Mouse (Mus musculus) ES-E14 (cell line): ENCODE results near the gene Arhgef19. TPM values are rescaled to one million over a fixed set of nuclear protein-coding genes. Genes with fewer than 3 reads are reported as not detected.

Experiments
- DNase-seq: peaks from one replicate; pipeline ENCODE4 v3.0.0-alpha.2; 2013; ENCODE audit warnings: low read depth, low spot score
- H3K27ac ChIP-seq: 2 replicates; pipeline ENCODE4 v1.5.1; 2012; ENCODE audit warnings: low read depth, mild to moderate bottlenecking, low read length, moderate library complexity, mixed read lengths; ENCODE audit not compliant: poor library complexity, insufficient read depth, severe bottlenecking
- H3K36me3 ChIP-seq: 2 replicates; pipeline ENCODE4 v1.6.1; 2012; ENCODE audit warnings: mild to moderate bottlenecking, low read length, moderate library complexity, mixed read lengths; ENCODE audit not compliant: control insufficient read depth, poor library complexity, insufficient read depth, severe bottlenecking
- H3K4me1 ChIP-seq, 2 experiments: fragments of 150-350 bp in 1 of 2; sonication (generic) in 1 of 2; 2 replicates each; pipeline ENCODE4 v1.6.1; 2012; ENCODE audit warnings: low read length in 2 of 2, mild to moderate bottlenecking in 1 of 2, mixed read lengths in 1 of 2; ENCODE audit not compliant: control insufficient read depth in 2 of 2, insufficient read depth in 2 of 2, poor library complexity in 1 of 2
- H3K4me3 ChIP-seq, 2 experiments: fragments of 150-350 bp in 1 of 2; sonication (generic) in 1 of 2; 2 replicates each; pipeline ENCODE4 v1.5.1; 2012; ENCODE audit warnings: low read length in 2 of 2, low read depth in 1 of 2, mild to moderate bottlenecking in 1 of 2, mixed read lengths in 1 of 2; ENCODE audit not compliant: insufficient read depth in 1 of 2, poor library complexity in 1 of 2, severe bottlenecking in 1 of 2
- H3K9ac ChIP-seq: 2 replicates; pipeline ENCODE4 v1.6.1; 2012; ENCODE audit warnings: low read depth, mild to moderate bottlenecking, low read length, mixed read lengths; ENCODE audit not compliant: poor library complexity, insufficient read depth, severe bottlenecking
- H3K9me3 ChIP-seq: fragments of 150-350 bp; sonication (generic); 2 replicates; pipeline ENCODE4 v1.6.1; 2012; ENCODE audit warnings: low read depth, mild to moderate bottlenecking, low read length; ENCODE audit not compliant: control insufficient read depth, insufficient read depth
- CHD2 ChIP-seq: IDR thresholded peaks from 2 replicates; pipeline ENCODE4 v1.6.1; 2014; ENCODE audit warnings: mild to moderate bottlenecking, low read depth, low read length, inconsistent platforms
- HCFC1 ChIP-seq: IDR thresholded peaks from 2 replicates; pipeline ENCODE4 v1.6.1; 2012; ENCODE audit warnings: low read length, inconsistent platforms, borderline replicate concordance; ENCODE audit not compliant: insufficient read depth
- MAFK ChIP-seq: IDR thresholded peaks from 2 replicates; pipeline ENCODE4 v1.6.1; 2014; ENCODE audit warnings: mild to moderate bottlenecking, low read depth, low read length, inconsistent platforms; ENCODE audit not compliant: insufficient read depth
- ZC3H11A ChIP-seq: IDR thresholded peaks from 2 replicates; pipeline ENCODE4 v1.6.1; 2012; ENCODE audit warnings: low read depth, mild to moderate bottlenecking, inconsistent platforms, low read length, borderline replicate concordance
- ZNF384 ChIP-seq: IDR thresholded peaks from 2 replicates; pipeline ENCODE4 v1.6.1; 2012; ENCODE audit warnings: low read depth, low read length, inconsistent platforms
- in situ Hi-C, 2 experiments: fragments of 600-800 bp; cut with MboI; formaldehyde crosslinking; loops; one replicate each; pipeline ENCODE4 v1.15.1; 2025; ENCODE audit warnings: low sequenced_read_pairs in 2 of 2, inconsistent platforms in 1 of 2; ENCODE audit not compliant: unreplicated experiment in 2 of 2
- total RNA-seq: library from RNA; depleted of rRNA; stranded (reverse); fragments of 300-350 nt; gene quantifications from 2 replicates; pipeline ENCODE4 v1.2.3, GENCODE M21; 2012

The Arhgef19 gene
- total RNA-seq, 1 experiment, result 1.7 TPM

- no peak for TF ChIP-seq ZNF384
- TF ChIP-seq CHD2, result no peak
- TF ChIP-seq ZC3H11A, result no peak
- no peak for TF ChIP-seq HCFC1
- Histone ChIP-seq H3K4me1 (peaks cover 1 to 3% of the 10 kb centered on the region in 2 experiments; a peak in 3 of 4 replicates), H3K9ac (no peak overlapping the region), H3K9me3 (0 out of 2 replicates have a peak, but pooled peaks cover 2% of the 10 kb centered on the region), H3K4me3 (peak overlapping the region in 1 of 2 experiments; percentile 4; a peak in 1 of 4 replicates), H3K36me3 (no peaks in the 10 kb centered on the region), H3K27ac (no peak overlapping the region)
- in situ Hi-C loops, result no loop called here
- DNase-seq, result no peak
These were observed 20.9 kb downstream of the Arhgef19 start for GRCm38 (mm10) chr4:141260007-141260723.

DNA sequence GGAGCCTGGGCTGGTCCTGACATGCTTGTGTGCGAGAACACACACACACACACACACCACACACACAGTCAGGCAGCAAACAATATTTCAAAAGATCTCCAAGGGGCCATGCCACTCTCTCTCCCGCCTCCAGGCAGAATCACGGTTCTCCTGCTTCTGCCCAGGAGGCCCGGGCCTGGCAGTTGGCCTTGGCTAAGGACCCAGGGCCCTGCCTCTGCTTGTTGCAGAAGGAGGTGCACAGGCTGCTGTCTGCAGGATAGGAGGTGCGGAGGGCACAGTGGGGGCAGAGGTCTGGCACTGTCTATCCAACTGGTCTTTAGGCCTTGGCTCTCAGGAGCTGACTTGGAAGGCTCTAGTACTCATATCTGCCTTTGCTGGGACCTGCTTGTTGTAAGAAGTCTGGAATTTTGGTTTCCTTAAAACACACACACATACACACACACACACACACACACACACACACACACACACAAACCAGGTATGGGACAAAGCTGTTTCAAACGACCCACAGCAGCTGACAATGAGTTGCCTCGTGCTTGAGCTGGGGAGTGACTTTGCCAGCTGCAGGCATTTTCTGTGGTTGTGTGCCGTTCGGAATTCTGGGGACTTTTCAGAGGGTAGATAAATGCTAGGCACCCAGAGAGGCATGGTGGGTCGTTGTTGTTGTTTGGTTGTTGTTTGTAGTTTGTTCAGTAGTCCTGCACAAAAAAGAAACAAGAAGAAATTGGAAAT lies 23.8 kb downstream of the Arhgef19 start:
- H3K4me3 ChIP-seq, result no peak overlapping the region
- in situ Hi-C loops, result no loop called here
- TF ChIP-seq CHD2, result no peak
- no peak for TF ChIP-seq MAFK
- TF ChIP-seq ZNF384, result no peak
- no peak for TF ChIP-seq HCFC1
- TF ChIP-seq ZC3H11A, result no peak

GRCm38 (mm10) chr4:141265979-141266637 lies 26.8 kb downstream of the Arhgef19 start:
- in situ Hi-C loops, result no loop called here

More for the DNA sequence above, 23.8 kb downstream of the Arhgef19 start:
- H3K4me1 ChIP-seq, result peaks cover 1 to 3% of the 10 kb centered on the region in 2 experiments; a peak in 3 of 4 replicates
- H3K9ac ChIP-seq, result no peak overlapping the region
- no peak for DNase-seq
- 0 out of 2 replicates have a peak, but pooled peaks cover 2% of the 10 kb centered on the region for H3K9me3 ChIP-seq
- H3K36me3 ChIP-seq, result no peaks in the 10 kb centered on the region
- no peak overlapping the region for H3K27ac ChIP-seq

DNA sequence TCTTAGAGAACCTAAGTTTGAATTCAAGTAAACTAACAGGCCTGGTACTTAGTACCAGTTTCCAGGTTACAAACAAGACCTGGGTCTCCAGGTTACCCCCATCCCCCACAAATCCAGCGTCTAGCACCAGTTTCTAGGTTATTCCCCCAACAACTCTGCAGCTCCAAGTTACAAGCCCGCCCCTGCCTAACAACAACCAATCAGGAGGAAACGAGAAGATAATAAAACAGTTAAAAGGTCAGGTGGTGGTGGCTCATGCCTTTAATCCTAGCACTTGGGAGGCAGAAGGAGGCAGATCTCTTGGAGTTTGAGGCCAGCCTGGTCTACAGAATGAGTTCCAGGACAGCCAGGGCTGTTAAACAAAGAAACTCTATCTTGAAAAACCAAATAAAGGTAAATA lies 28.0 kb downstream of the Arhgef19 start:
- DNase-seq, result no peak
- Histone ChIP-seq H3K9ac (no peak overlapping the region; the same call in 1 of the 2 replicates), H3K4me3 (no peak overlapping the region), H3K9me3 (0 out of 2 replicates have a peak, but pooled peaks cover under 1% of the 10 kb centered on the region), H3K27ac (no peak overlapping the region), H3K36me3 (no peaks in the 10 kb centered on the region), H3K4me1 (peaks cover 2 to 14% of the 10 kb centered on the region in 2 experiments)
- no peak for TF ChIP-seq HCFC1
- TF ChIP-seq ZC3H11A, result no peak
- TF ChIP-seq ZNF384, result no peak
- no peak for TF ChIP-seq CHD2
- TF ChIP-seq MAFK, result no peak
- in situ Hi-C loops, result no loop called here

More at GRCm38 (mm10) chr4:141265979-141266637, 26.8 kb downstream of the Arhgef19 start:
- TF ChIP-seq HCFC1 (no peak), MAFK (no peak), ZNF384 (no peak)
- no peak overlapping the region for H3K9ac ChIP-seq
- no peak overlapping the region for H3K27ac ChIP-seq
- H3K9me3 ChIP-seq, result 0 out of 2 replicates have a peak, but pooled peaks cover 2% of the 10 kb centered on the region
- no peak for DNase-seq
- H3K36me3 ChIP-seq, result no peaks in the 10 kb centered on the region
- no peak overlapping the region for H3K4me3 ChIP-seq
- H3K4me1 ChIP-seq, result peaks cover 2 to 4% of the 10 kb centered on the region in 2 experiments
